Mouse (Mus musculus): ENCODE data around the gene Slc8a1.

The Slc8a1 gene

DNA sequence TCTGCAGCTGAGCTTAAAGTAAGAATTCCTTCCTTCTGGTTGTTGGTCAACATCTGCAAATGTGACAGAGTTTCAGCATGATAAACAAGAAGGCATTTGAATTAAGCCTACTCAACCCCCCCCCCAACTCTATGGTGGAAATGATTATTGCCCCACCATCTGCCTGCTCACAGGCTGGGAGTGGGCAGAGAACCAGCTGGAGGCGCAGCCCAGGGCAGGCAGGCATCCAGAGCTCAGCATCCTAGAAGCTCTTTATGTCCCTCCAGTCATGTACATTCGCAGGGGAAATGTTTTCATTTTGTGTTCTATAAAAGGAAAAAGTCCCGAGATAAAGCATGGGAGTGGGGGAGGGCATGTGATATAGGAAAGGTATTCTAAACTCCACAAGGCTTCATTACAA is 235.4 kb downstream of the Slc8a1 start:
- no peak for DNase-seq

GRCm38 (mm10) chr17:81500686-81501407 is 237.3 kb downstream of the Slc8a1 start:
- DNase-seq: no peak

DNA sequence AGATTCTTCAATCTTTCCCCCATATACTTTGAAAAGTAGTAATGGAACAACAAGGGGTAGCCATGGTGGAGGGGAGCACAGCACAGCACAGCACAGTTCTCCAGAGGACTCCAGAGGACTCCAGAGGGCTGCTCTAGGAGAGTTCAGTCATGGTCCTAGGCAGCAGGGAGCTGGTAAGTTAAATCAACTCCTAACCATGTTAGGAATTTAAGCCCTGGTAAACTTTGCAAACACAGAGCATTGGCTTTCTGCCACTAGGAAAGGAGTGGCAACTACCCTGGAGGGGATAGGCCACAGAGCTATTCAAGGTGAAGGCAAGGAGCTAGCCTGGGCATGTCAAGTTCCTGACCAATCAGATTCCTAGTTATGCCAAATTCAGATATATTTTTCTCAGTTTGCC is 240.3 kb downstream of the Slc8a1 start:
- DNase-seq: no peak

- DNase-seq: no peak
These were observed 241.6 kb downstream of the Slc8a1 start for GRCm38 (mm10) chr17:81496616-81497015.

GRCm38 (mm10) chr17:81492216-81492865 is 245.8 kb downstream of the Slc8a1 start:
- DNase-seq: peak; percentile 33 to 49

DNA sequence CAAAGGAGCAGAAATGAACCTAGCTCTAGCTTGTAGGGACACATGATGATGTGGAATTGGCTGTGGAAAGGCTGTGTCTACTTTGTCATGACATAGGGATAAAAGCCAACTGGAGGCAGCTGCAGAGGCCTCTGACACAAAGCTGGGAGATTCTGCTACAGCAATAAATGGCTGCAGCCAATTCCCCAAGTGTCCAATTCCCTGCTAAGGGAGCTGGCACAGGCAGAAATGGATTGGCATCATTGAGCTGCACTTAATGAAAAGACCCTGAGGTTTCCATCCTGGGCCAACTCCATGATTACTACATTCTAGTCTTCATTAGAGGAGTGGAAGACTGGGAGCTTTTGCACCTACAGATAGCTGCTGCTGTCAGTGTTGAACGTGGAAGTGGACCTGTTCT is 251.8 kb downstream of the Slc8a1 start:
- no peak for DNase-seq

DNA sequence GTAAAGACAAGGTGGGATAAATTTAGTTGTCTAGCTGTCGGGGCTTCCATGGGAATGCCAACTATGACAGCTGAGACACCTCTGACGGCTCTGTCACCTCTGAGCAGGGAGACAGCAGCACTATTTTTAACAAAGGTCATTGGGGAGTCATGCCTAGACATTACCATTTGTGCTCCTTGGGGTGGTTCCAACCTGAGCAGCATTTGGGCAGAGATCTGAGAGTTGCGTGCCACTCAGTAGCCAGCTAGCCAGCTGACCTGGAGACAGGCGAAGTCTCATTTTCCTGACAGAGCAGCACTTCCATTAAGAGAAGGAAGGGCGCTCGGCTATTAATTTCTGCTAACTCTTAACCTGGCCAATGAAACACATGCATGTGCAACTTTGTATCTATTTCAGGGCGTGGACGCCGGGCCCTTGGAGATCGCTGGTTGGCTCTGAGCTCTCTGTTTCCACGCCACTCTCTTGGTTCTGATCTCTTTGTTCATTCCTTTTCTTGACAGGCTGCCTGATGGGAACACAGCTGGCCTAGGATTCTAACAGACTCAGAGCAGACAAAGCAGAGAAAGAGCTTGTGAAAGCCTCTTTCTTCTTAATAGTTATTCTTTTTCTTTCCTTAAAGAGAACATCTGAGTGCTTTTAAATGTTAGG is 256.2 kb downstream of the Slc8a1 start:
- DNase-seq: no peak

- peak; percentile 82 to 88 for DNase-seq
These were observed 257.6 kb downstream of the Slc8a1 start for GRCm38 (mm10) chr17:81480351-81481161.

DNA sequence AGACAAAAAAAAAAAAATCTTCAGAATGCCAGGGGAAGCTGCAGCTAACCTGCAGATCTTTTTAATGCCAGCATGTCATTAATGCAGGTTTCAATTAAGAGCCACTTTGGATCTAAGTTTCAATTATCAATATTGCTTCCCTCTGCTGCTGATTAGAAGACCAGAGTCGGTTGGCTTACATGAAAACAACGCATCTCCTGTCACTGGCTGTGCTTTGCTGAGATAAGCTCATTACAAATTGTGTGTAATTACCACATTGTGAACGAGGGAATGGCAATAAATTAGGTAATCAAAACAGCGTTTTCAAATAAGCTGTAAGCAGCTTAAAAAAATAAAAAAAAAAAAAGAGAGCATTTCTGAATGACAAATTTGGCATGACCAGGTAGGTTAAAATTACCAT is 258.4 kb downstream of the Slc8a1 start:
- no peak for DNase-seq

DNA sequence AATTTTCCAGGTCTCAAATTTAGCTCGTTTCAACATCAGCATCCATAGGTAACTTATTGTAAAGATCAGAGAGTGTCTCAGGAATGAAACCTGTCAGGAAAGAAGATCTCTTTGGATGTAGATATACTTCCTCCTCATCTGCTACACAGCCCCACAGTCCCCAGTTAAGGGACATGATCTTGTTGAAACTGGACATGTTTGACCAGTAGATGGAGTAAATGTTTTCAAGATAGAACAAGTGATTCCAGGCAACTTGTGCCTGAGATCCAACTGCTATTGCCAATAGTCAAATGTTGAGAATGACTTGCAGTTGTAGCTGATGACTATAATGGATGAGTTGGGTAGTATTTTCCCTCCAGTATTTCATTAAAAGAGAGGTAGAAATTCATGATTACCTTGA is 260.8 kb downstream of the Slc8a1 start:
- no peak for DNase-seq

DNA sequence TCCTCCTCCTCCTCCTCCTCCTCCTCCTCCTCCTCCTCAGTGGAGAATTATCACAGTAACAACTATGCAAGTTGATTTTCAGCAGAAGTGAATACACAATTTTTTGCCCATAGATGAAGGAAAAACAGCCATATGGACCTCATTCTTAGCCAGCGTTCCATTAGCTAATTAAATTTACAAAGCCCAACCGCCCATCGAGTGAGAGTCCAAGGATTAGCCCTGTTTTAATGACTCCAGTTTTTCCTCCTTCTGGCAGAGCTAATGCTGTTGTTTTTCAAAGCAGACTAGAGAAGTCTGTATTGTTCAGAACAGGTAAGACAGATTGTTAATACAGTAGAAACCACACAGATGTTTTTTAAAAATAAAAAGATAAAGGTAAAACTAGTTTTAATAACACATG is 264.8 kb downstream of the Slc8a1 start:
- DNase-seq: no peak

- DNase-seq: peak in 1 of 2 experiments; percentile 3
These were observed 269.2 kb downstream of the Slc8a1 start for GRCm38 (mm10) chr17:81468941-81469340.

- DNase-seq: no peak
These were observed 278.8 kb downstream of the Slc8a1 start for GRCm38 (mm10) chr17:81459379-81459778.

GRCm38 (mm10) chr17:81455977-81456376 is 282.2 kb downstream of the Slc8a1 start:
- no peak for DNase-seq

GRCm38 (mm10) chr17:81455269-81455668 is 282.9 kb downstream of the Slc8a1 start:
- no peak for DNase-seq

DNA sequence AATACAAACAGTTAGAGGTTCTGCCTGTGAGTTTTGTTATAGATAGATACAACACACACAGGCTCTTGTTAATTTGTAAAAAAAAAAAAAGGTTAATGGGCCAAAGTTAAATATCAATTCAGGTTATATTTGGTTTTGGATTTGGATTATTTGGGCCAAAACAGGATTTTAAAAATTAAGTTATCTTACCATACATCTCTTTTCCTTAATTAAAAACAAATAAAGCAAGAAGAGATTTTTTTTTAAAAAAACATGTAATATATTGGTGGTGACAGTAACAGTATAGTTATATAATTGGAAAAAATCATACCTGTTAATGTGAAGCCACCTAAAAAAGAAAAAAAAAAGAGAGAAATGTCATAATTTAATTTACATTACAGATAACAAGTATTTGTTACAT is 296.7 kb downstream of the Slc8a1 start, which contains the start of gene Gm11096:
Gene Gm11096 (plus strand): TSS at position 301 of the 400 bp plus-strand sequence.
- DNase-seq: no peak

GRCm38 (mm10) chr17:81433148-81433547 is 305.0 kb downstream of the Slc8a1 start:
- peak; percentile 47 to 54 for DNase-seq

GRCm38 (mm10) chr17:81432733-81433132 is 305.4 kb downstream of the Slc8a1 start:
- no peak for DNase-seq

GRCm38 (mm10) chr17:81427245-81427644 is 310.9 kb downstream of the Slc8a1 start:
- DNase-seq: no peak

GRCm38 (mm10) chr17:81424256-81424912 is 313.8 kb downstream of the Slc8a1 start:
- peak in 1 of 2 experiments; percentile 20 for DNase-seq

DNA sequence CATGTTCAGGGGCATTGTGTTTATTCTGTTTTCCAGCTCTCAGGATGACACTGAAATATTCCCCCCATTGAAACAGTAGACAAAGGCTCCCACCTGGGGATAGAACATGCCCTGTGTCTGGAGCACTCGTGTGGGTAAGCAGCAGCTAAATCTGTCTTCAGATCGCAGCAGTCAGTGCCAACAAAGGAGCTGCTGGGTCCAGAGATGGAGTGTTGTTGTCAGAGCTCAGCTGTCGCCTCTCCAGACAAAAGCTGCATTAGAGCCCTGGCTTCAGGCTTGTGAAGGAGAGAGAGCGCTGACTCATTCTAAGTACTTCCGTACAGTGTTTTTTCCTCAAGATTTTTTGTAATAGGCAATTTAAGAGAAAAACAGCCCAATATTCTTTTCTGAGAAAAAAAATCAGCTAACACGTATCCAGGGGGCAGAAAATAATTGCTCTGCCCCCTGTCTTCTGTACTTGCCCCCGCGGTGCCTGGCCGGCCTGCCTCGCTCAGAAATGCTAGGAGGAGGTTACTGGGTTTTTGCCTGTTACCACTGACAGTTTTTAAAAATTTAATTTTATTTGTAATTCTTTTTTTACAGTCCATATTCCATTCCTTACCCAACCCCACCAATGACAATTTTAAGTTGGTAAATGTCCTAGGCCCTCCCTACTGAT is 318.2 kb downstream of the Slc8a1 start:
- no peak for DNase-seq
